Mouse (Mus musculus): ENCODE data around the gene Gm49396.

The Gm49396 gene

GRCm38 (mm10) chr7:30552102-30553020 lies 10.8 kb upstream of the Gm49396 start, which contains the start of the genes Hspb6 and Proser3:
Gene Hspb6, plus strand, starts transcription at chr7:30552178.
Gene Proser3, minus strand, starts transcription at chr7:30552299.
- in situ Hi-C loops (cut with MboI; ENCODE audit: unreplicated experiment in 2 of 2): no loop called here

GRCm38 (mm10) chr7:30553021-30553589 lies 10.0 kb upstream of the Gm49396 start:
- in situ Hi-C loops (cut with MboI; ENCODE audit: unreplicated experiment in 2 of 2): no loop called here

GRCm38 (mm10) chr7:30553810-30554584 lies 9.1 kb upstream of the Gm49396 start:
- in situ Hi-C loops (cut with MboI; ENCODE audit: unreplicated experiment in 2 of 2): no loop called here

GRCm38 (mm10) chr7:30556894-30557536 lies 6.1 kb upstream of the Gm49396 start:
- in situ Hi-C loops (cut with MboI; ENCODE audit: unreplicated experiment in 2 of 2): loop anchor here in 1 of 2 experiments (5.0 kb wide), 1 partner anchor 65 kb away; the partner anchor contains the start of gene Prodh2

GRCm38 (mm10) chr7:30557901-30558514 lies 5.1 kb upstream of the Gm49396 start:
- in situ Hi-C loops (cut with MboI; ENCODE audit: unreplicated experiment in 2 of 2): loop anchor here in 1 of 2 experiments (5.0 kb wide), 1 partner anchor 66 kb away; the partner anchor contains the start of gene Prodh2

GRCm38 (mm10) chr7:30558656-30559442 lies 4.3 kb upstream of the Gm49396 start:
- in situ Hi-C loops (cut with MboI; ENCODE audit: unreplicated experiment in 2 of 2): loop anchor here in 1 of 2 experiments (5.0 kb wide), 1 partner anchor 67 kb away; the partner anchor contains the start of gene Prodh2

- in situ Hi-C loops (cut with MboI; ENCODE audit: unreplicated experiment in 2 of 2): loop anchor here in 1 of 2 experiments (5.0 kb wide), 1 partner anchor 67 kb away; the partner anchor contains the start of gene Prodh2
Measured at GRCm38 (mm10) chr7:30559443-30559954, 3.6 kb upstream of the Gm49396 start, which contains the start of gene Lin37. Gene Lin37, minus strand, starts transcription at chr7:30559838.

- in situ Hi-C loops (cut with MboI; ENCODE audit: unreplicated experiment in 2 of 2): no loop called here
Measured at GRCm38 (mm10) chr7:30560296-30560695, 2.8 kb upstream of the Gm49396 start.

GRCm38 (mm10) chr7:30562526-30563116 lies 523 bp upstream of the Gm49396 start:
- in situ Hi-C loops (cut with MboI; ENCODE audit: unreplicated experiment in 2 of 2): no loop called here

GRCm38 (mm10) chr7:30563906-30564280 lies 749 bp downstream of the Gm49396 start:
- in situ Hi-C loops (cut with MboI; ENCODE audit: unreplicated experiment in 2 of 2): no loop called here

GRCm38 (mm10) chr7:30564970-30565571 lies 1.9 kb downstream of the Gm49396 start, which contains the start of gene Igflr1:
Gene Igflr1, plus strand, starts transcription at chr7:30565427.
- in situ Hi-C loops (cut with MboI; ENCODE audit: unreplicated experiment in 2 of 2): no loop called here

GRCm38 (mm10) chr7:30566033-30566432 lies 2.9 kb downstream of the Gm49396 start:
- in situ Hi-C loops (cut with MboI; ENCODE audit: unreplicated experiment in 2 of 2): no loop called here

GRCm38 (mm10) chr7:30567555-30567954 lies 4.4 kb downstream of the Gm49396 start:
- in situ Hi-C loops (cut with MboI; ENCODE audit: unreplicated experiment in 2 of 2): no loop called here

- in situ Hi-C loops (cut with MboI; ENCODE audit: unreplicated experiment in 2 of 2): no loop called here
Measured at GRCm38 (mm10) chr7:30572389-30572788, 9.2 kb downstream of the Gm49396 start.

GRCm38 (mm10) chr7:30572969-30573368 lies 9.8 kb downstream of the Gm49396 start:
- in situ Hi-C loops (cut with MboI; ENCODE audit: unreplicated experiment in 2 of 2): no loop called here

- in situ Hi-C loops (cut with MboI; ENCODE audit: unreplicated experiment in 2 of 2): no loop called here
Measured at GRCm38 (mm10) chr7:30579950-30580349, 16.8 kb downstream of the Gm49396 start.

- in situ Hi-C loops (cut with MboI; ENCODE audit: unreplicated experiment in 2 of 2): no loop called here
Measured at GRCm38 (mm10) chr7:30581547-30581946, 18.4 kb downstream of the Gm49396 start.

- in situ Hi-C loops (cut with MboI; ENCODE audit: unreplicated experiment in 2 of 2): no loop called here
Measured at GRCm38 (mm10) chr7:30584339-30584738, 21.2 kb downstream of the Gm49396 start.
